Mouse (Mus musculus): ENCODE results near the gene Hist1h2bm. TPM values are rescaled to one million over a fixed set of nuclear protein-coding genes. Genes with fewer than 3 reads are reported as not detected.
A peak's percentile ranks its signal among the peaks of the same experiment; 100 is the strongest.
"Not testable (repeated sequence)": the region's sequence is repeated elsewhere in the genome, so short reads cannot be mapped to it uniquely, and the experiment has no call there.

The Hist1h2bm gene
- total RNA-seq (2021) = 1 to 10 TPM; 2.9 to 3.3 TPM
- long read RNA-seq = 0 reads

GRCm38 (mm10) chr13:21721757-21722372, at the start of gene Hist1h2bm:
Gene Hist1h2bm (plus strand): TSS chr13:21722044.
- DNase-seq (ENCODE audit: low spot score in 2 of 2) = peak; percentile 48 to 85

GRCm38 (mm10) chr13:21677305-21677704, 44.5 kb upstream of the Hist1h2bm start, which contains the start of gene Olfr1360:
Gene Olfr1360 (minus strand): TSS chr13:21677405.
- DNase-seq (ENCODE audit: low spot score in 2 of 2) = no peak

- no peak for DNase-seq (ENCODE audit: low spot score in 2 of 2)
These were observed 24.0 kb upstream of the Hist1h2bm start, which contains the start of gene Olfr1359 for GRCm38 (mm10) chr13:21697811-21698210. Gene Olfr1359 (plus strand): TSS chr13:21698111.

GRCm38 (mm10) chr13:21706669-21707068, 15.2 kb upstream of the Hist1h2bm start:
- DNase-seq (ENCODE audit: low spot score in 2 of 2) = no peak

GRCm38 (mm10) chr13:21710031-21710711, 11.7 kb upstream of the Hist1h2bm start:
- DNase-seq (ENCODE audit: low spot score in 2 of 2) = peak; percentile 84 to 94

- peak; percentile 67 to 90 for DNase-seq (ENCODE audit: low spot score in 2 of 2)
These were observed 10.9 kb upstream of the Hist1h2bm start for GRCm38 (mm10) chr13:21710821-21711525.

- no peak for DNase-seq (ENCODE audit: low spot score in 2 of 2)
These were observed 10.1 kb upstream of the Hist1h2bm start for GRCm38 (mm10) chr13:21711698-21712097.

GRCm38 (mm10) chr13:21714725-21715124, 7.1 kb upstream of the Hist1h2bm start:
- DNase-seq (ENCODE audit: low spot score in 2 of 2) = peak; percentile 34 to 86

- peak; percentile 6 to 39 for DNase-seq (ENCODE audit: low spot score in 2 of 2)
These were observed 6.5 kb upstream of the Hist1h2bm start for GRCm38 (mm10) chr13:21715131-21715863.

GRCm38 (mm10) chr13:21715864-21716539, 5.8 kb upstream of the Hist1h2bm start, which contains the start of the genes Hist1h2bl and Hist1h2ai:
Gene Hist1h2bl (minus strand): TSS chr13:21716143.
Gene Hist1h2ai (plus strand): TSS chr13:21716422.
- DNase-seq (ENCODE audit: low spot score in 2 of 2) = peak; percentile 84 to 96

- DNase-seq (ENCODE audit: low spot score in 2 of 2) = peak in 1 of 2 experiments; percentile 22
These were observed 5.1 kb upstream of the Hist1h2bm start for GRCm38 (mm10) chr13:21716540-21717391.

- peak; percentile 84 to 94 for DNase-seq (ENCODE audit: low spot score in 2 of 2)
These were observed 4.2 kb upstream of the Hist1h2bm start, which contains the start of gene Hist1h3h for GRCm38 (mm10) chr13:21717397-21718357. Gene Hist1h3h (plus strand): TSS chr13:21717659.

- DNase-seq (ENCODE audit: low spot score in 2 of 2) = no peak
These were observed 3.3 kb upstream of the Hist1h2bm start for GRCm38 (mm10) chr13:21718381-21719080.

GRCm38 (mm10) chr13:21721107-21721756, 612 bp upstream of the Hist1h2bm start:
- DNase-seq (ENCODE audit: low spot score in 2 of 2) = not testable (repeated sequence)

- DNase-seq (ENCODE audit: low spot score in 2 of 2) = no peak
These were observed 605 bp downstream of the Hist1h2bm start for GRCm38 (mm10) chr13:21722373-21722925.

- no peak for DNase-seq (ENCODE audit: low spot score in 2 of 2)
These were observed 1.4 kb downstream of the Hist1h2bm start for GRCm38 (mm10) chr13:21722993-21723836.

Measured in layer of hippocampus, adult 18-20 months (tissue).